Mouse (Mus musculus): ENCODE measurements around the gene Lman2l. TPM values are rescaled to one million over a fixed set of nuclear protein-coding genes. Genes with fewer than 3 reads are reported as not detected.

Lman2l gene
- polyA plus RNA-seq, 1 experiment from 2014 or later: 62.9 TPM

- Histone ChIP-seq H3K9me3 (no peaks in the 10 kb centered on the region), H3K4me3 (peak overlapping the region; percentile 72), H3K27me3 (ENCODE audit: insufficient read depth, poor library complexity, severe bottlenecking) (peaks cover 21% of the 10 kb centered on the region), H3K27ac (peak overlapping the region; percentile 35; the same call in 1 of the 2 replicates), H3K36me3 (no peaks in the 10 kb centered on the region), H3K4me1 (replicated peaks) (peaks cover 78% of the 10 kb centered on the region)
- 73% methylated on average over 3 of the region's 3 CpGs for WGBS
- no peak for DNase-seq (ENCODE audit: low spot score)
Measured at GRCm38 (mm10) chr1:36474646-36475045, 29.6 kb upstream of the Lman2l start.

- no peaks in the 10 kb centered on the region for H3K36me3 ChIP-seq
- peaks cover 25% of the 10 kb centered on the region for H3K27me3 ChIP-seq (ENCODE audit: insufficient read depth, poor library complexity, severe bottlenecking)
- 86% methylated on average over 10 of the region's 10 CpGs for WGBS
- peak overlapping the region; percentile 72 for H3K4me3 ChIP-seq
- no peak overlapping the region for H3K27ac ChIP-seq
- H3K4me1 ChIP-seq (replicated peaks): peaks cover 73% of the 10 kb centered on the region
- no peak for DNase-seq (ENCODE audit: low spot score)
- no peaks in the 10 kb centered on the region for H3K9me3 ChIP-seq
Measured at GRCm38 (mm10) chr1:36473211-36473780, 28.2 kb upstream of the Lman2l start.

GRCm38 (mm10) chr1:36472106-36472440, 27.0 kb upstream of the Lman2l start:
- Histone ChIP-seq H3K4me1 (replicated peaks) (peaks cover 68% of the 10 kb centered on the region), H3K4me3 (peak overlapping the region; percentile 72), H3K27me3 (ENCODE audit: insufficient read depth, poor library complexity, severe bottlenecking) (peaks cover 25% of the 10 kb centered on the region), H3K9me3 (no peaks in the 10 kb centered on the region), H3K27ac (peak overlapping the region; percentile 90), H3K36me3 (no peaks in the 10 kb centered on the region)
- no peak for DNase-seq (ENCODE audit: low spot score)
- 15% methylated on average over 18 of the region's 18 CpGs for WGBS

- Histone ChIP-seq H3K36me3 (no peaks in the 10 kb centered on the region), H3K27ac (peak within 1 kb of the TSS; percentile 90), H3K4me3 (peak within 1 kb of the TSS; percentile 72), H3K27me3 (ENCODE audit: insufficient read depth, poor library complexity, severe bottlenecking) (peaks cover 25% of the 10 kb centered on the region), H3K9me3 (no peaks in the 10 kb centered on the region), H3K4me1 (replicated peaks) (peaks cover 65% of the 10 kb centered on the region)
- peak; percentile 94 for DNase-seq (ENCODE audit: low spot score)
- under 1% methylated on average over 92 of the region's 98 CpGs for WGBS
Measured at GRCm38 (mm10) chr1:36471181-36472105, 26.4 kb upstream of the Lman2l start, which contains the start of gene Cnnm4. Gene Cnnm4, plus strand, starts transcription at chr1:36471620.

- H3K27me3 ChIP-seq (ENCODE audit: insufficient read depth, poor library complexity, severe bottlenecking): peaks cover 25% of the 10 kb centered on the region
- no peak overlapping the region for H3K4me3 ChIP-seq
- no peaks in the 10 kb centered on the region for H3K36me3 ChIP-seq
- H3K9me3 ChIP-seq: no peaks in the 10 kb centered on the region
- H3K27ac ChIP-seq: no peak overlapping the region
- no peak for DNase-seq (ENCODE audit: low spot score)
- 33% methylated on average over 2 of the region's 2 CpGs for WGBS
- H3K4me1 ChIP-seq (replicated peaks): peaks cover 50% of the 10 kb centered on the region
Measured at GRCm38 (mm10) chr1:36469811-36470444, 24.9 kb upstream of the Lman2l start.

- Histone ChIP-seq H3K27me3 (ENCODE audit: insufficient read depth, poor library complexity, severe bottlenecking) (peaks cover 12% of the 10 kb centered on the region; the same call in 1 of the 2 replicates), H3K9me3 (no peaks in the 10 kb centered on the region), H3K4me1 (replicated peaks) (peaks cover 29% of the 10 kb centered on the region), H3K36me3 (no peaks in the 10 kb centered on the region), H3K4me3 (no peak overlapping the region), H3K27ac (no peak overlapping the region)
- DNase-seq (ENCODE audit: low spot score): no peak
- WGBS: 54% methylated on average over 5 of the region's 5 CpGs
Measured at GRCm38 (mm10) chr1:36467446-36467845, 22.4 kb upstream of the Lman2l start.

GRCm38 (mm10) chr1:36465641-36466160, 20.6 kb upstream of the Lman2l start:
- Histone ChIP-seq H3K27me3 (ENCODE audit: insufficient read depth, poor library complexity, severe bottlenecking) (peaks cover 8% of the 10 kb centered on the region; the same call in 1 of the 2 replicates), H3K4me1 (replicated peaks) (peaks cover 12% of the 10 kb centered on the region), H3K27ac (no peak overlapping the region), H3K4me3 (no peak overlapping the region), H3K9me3 (no peaks in the 10 kb centered on the region), H3K36me3 (no peaks in the 10 kb centered on the region)
- WGBS: 78% methylated on average over 4 of the region's 4 CpGs
- no peak for DNase-seq (ENCODE audit: low spot score)

GRCm38 (mm10) chr1:36461829-36462228, 16.8 kb upstream of the Lman2l start:
- Histone ChIP-seq H3K27ac (no peak overlapping the region), H3K4me1 (replicated peaks) (peaks cover 6% of the 10 kb centered on the region; the same call in 1 of the 2 replicates), H3K9me3 (no peaks in the 10 kb centered on the region), H3K27me3 (ENCODE audit: insufficient read depth, poor library complexity, severe bottlenecking) (no peaks in the 10 kb centered on the region), H3K4me3 (no peak overlapping the region), H3K36me3 (no peaks in the 10 kb centered on the region)
- 57% methylated on average over 2 of the region's 2 CpGs for WGBS
- no peak for DNase-seq (ENCODE audit: low spot score)

GRCm38 (mm10) chr1:36458169-36458568, 13.1 kb upstream of the Lman2l start:
- peaks cover 3% of the 10 kb centered on the region; the same call in 1 of the 2 replicates for H3K4me1 ChIP-seq (replicated peaks)
- DNase-seq (ENCODE audit: low spot score): no peak
- H3K36me3 ChIP-seq: no peaks in the 10 kb centered on the region
- no peak overlapping the region for H3K4me3 ChIP-seq
- H3K27ac ChIP-seq: no peak overlapping the region
- no peaks in the 10 kb centered on the region for H3K9me3 ChIP-seq
- WGBS: 80% methylated on average over 5 of the region's 5 CpGs
- H3K27me3 ChIP-seq (ENCODE audit: insufficient read depth, poor library complexity, severe bottlenecking): no peaks in the 10 kb centered on the region

- H3K36me3 ChIP-seq: no peaks in the 10 kb centered on the region
- WGBS: 43% methylated on average over 7 of the region's 7 CpGs
- H3K4me3 ChIP-seq: no peak overlapping the region
- DNase-seq (ENCODE audit: low spot score): no peak
- H3K9me3 ChIP-seq: no peaks in the 10 kb centered on the region
- H3K27ac ChIP-seq: no peak overlapping the region
- H3K27me3 ChIP-seq (ENCODE audit: insufficient read depth, poor library complexity, severe bottlenecking): no peaks in the 10 kb centered on the region
- peaks cover 3% of the 10 kb centered on the region; the same call in 1 of the 2 replicates for H3K4me1 ChIP-seq (replicated peaks)
Measured at GRCm38 (mm10) chr1:36457388-36458014, 12.4 kb upstream of the Lman2l start.

GRCm38 (mm10) chr1:36454055-36454815, 9.2 kb upstream of the Lman2l start:
- 88% methylated on average over 6 of the region's 6 CpGs for WGBS
- Histone ChIP-seq H3K4me1 (replicated peaks) (peaks cover 3% of the 10 kb centered on the region; the same call in 1 of the 2 replicates), H3K36me3 (no peaks in the 10 kb centered on the region), H3K4me3 (no peak overlapping the region), H3K9me3 (no peaks in the 10 kb centered on the region), H3K27ac (no peak overlapping the region), H3K27me3 (ENCODE audit: insufficient read depth, poor library complexity, severe bottlenecking) (no peaks in the 10 kb centered on the region)
- DNase-seq (ENCODE audit: low spot score): no peak

GRCm38 (mm10) chr1:36446841-36447240, 1.8 kb upstream of the Lman2l start:
- whole genome bisulfite sequencing: 93% methylated on average over 5 of the region's 5 CpGs
- H3K27me3 ChIP-seq (ENCODE audit: insufficient read depth, poor library complexity, severe bottlenecking): no peaks in the 10 kb centered on the region
- no peak for DNase-seq (ENCODE audit: low spot score)
- H3K9me3 ChIP-seq: no peaks in the 10 kb centered on the region
- no peak overlapping the region for H3K27ac ChIP-seq
- H3K36me3 ChIP-seq: peaks cover 16% of the 10 kb centered on the region
- H3K4me3 ChIP-seq: no peak overlapping the region
- H3K4me1 ChIP-seq (replicated peaks): peaks cover 12% of the 10 kb centered on the region

All from hindbrain, embryonic 10.5 days (tissue).